Mouse (Mus musculus): ENCODE measurements at regions not wholly inside any gene's neighbourhood (a gene's known extent, or its start where the extent isn't known, plus 50 kb on each side); places are given as distances from the start of the nearest gene placed in this dataset.

DNA sequence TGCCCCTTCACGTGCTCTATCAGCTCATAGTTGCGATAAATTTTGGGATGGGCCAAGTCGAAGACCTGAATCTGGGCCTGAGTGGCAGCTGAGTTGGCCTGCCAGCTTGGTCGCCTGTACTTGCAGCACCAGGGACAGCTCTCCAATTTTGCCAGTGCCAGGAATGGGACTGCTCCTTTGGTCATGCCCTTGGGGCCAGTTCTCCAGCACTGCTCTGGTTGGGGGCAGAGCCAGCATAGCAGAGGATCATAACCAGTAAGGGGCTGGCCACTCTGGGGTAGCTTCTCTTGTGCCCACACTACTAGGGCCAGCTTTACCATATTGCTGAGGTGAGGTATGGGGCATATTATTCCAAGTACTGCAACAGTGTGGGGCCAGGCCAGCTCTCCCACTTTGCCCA lies 397.0 kb upstream of the Cadm2 start:
- DNase-seq (ENCODE audit: low read depth), result no peak

DNA sequence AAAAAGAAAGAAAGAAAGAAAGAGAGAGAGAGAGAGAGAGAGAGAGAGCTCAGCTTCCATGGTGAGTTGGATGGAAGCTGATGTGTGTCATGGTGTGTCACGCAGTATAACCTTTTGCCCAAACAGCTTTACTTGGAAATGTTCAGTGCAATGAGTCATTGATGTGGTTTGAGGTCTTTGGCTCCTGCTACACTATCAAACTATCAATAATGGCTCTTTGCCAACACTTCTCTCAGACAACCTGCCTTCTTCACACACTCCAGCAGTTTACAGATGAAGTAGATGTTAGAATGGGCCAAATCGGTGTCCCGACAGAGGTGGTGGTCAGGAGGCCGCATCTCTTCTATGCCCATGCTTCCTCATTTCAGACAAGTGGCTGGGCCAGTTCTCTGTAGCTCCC lies 369.0 kb upstream of the Cadm2 start:
- no peak for DNase-seq (ENCODE audit: low read depth)

DNA sequence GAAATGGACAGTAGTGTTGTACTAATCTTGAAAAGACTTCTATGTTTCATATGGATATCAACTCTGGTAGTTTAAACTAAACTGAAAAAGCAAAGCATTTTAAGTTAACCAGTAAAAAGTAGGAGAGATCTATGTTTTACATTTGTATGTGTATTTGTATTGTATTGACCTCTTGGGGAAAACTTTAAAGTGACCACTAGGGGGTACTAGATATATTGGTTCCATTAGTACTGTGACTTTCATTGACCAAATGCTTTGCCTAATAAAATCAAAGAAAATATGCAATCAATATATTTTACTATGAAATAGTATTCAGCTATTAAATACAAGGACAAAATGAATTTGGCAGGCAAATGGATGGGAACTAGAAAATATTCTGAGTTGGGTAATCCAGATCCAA lies 355.9 kb upstream of the Cadm2 start:
- DNase-seq (ENCODE audit: low read depth), result no peak

DNA sequence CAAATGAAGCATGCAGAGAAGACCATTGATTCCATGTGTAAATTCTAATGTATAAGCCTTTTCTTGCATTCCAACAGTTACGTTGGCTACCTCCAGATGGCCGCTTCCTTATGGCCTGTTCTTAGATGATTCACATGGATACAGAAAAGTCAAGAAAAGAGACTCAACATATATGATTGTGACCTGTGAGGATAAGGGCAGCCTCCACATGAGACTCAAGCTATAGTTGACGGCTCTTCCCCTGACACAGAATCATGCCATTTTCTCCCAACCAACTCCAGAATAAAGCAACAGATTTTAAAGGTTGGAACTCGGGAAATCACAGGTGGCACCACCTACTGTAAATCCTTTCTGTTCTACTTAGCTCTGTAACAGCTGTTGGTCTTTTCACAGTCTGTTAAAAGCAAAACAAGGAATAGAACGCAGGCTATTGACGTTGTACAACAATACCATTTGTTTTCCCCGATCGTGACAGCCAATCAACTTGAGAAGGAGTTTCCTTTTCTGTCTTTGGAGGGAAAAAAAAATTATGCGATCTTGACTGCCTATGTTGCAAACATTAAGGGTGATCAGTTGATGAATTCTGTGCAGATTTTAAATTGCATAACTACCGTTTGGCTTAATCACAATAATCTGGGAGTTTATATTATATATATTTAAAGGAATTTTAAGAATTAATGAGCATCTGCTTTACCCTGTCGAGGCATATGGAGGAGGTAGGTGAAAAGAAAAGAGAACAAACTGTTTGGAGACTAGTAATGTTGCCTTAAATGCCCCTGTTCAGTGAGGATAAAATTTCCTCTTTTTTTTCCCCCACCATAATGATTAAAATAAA lies 347.8 kb upstream of the Cadm2 start:
- no peak for DNase-seq (ENCODE audit: low read depth)

DNA sequence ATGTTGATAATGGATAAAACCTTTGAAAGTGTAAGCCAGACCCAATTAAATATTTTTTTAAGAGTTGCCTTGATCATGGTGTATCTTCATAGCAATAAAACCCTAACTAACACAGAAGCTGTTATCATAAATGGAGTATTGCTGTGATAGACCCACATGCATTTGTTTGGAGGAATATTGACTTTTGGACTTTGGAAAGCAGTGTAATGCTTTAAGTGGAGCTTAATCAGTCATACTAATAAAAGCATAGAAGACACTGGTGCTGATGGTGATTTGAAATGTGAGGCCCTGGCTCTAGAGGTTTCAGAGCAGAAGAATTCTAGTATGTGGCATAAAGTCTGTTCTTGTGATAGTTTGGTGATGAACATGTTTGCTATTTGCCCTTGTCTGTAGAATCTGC lies 328.4 kb upstream of the Cadm2 start:
- DNase-seq (ENCODE audit: low read depth), result no peak

DNA sequence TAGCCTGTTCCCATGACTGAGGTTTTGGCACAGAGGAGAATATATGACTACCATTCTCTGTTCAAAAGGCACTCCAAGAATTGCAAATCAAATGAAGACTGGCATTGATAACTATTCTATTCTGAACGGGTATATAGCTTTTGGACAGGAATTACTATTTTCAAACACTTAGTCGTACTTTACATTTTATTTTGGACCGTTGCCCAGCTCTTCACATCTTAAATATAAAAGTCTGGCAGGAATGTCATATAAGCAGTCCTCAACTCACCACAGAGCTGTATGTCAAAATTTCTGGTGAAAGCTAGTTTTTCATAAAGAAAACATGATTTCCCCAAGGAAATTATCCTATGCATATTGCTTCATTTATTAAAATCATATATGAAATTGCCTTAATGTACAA lies 323.7 kb upstream of the Cadm2 start:
- no peak for DNase-seq (ENCODE audit: low read depth)

DNA sequence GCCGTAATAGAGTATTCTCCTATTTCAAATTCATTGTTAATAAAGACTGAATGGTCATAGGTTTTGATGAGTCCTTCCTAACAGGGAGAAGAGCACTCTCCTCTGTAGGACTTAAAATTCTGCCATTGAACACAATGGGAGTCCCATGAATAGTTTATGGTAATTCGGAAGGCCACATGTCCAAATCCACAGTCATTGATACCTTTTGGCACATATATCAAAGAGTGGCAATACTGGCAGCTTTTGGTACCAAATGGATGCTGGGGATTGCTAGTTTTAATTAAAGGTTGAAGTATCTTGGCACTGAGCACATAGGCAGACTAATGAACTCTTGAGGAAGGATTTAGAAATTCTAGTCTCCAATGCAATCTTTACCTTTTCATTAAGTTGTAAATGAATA lies 298.5 kb upstream of the Cadm2 start:
- no peak for DNase-seq (ENCODE audit: low read depth)

DNA sequence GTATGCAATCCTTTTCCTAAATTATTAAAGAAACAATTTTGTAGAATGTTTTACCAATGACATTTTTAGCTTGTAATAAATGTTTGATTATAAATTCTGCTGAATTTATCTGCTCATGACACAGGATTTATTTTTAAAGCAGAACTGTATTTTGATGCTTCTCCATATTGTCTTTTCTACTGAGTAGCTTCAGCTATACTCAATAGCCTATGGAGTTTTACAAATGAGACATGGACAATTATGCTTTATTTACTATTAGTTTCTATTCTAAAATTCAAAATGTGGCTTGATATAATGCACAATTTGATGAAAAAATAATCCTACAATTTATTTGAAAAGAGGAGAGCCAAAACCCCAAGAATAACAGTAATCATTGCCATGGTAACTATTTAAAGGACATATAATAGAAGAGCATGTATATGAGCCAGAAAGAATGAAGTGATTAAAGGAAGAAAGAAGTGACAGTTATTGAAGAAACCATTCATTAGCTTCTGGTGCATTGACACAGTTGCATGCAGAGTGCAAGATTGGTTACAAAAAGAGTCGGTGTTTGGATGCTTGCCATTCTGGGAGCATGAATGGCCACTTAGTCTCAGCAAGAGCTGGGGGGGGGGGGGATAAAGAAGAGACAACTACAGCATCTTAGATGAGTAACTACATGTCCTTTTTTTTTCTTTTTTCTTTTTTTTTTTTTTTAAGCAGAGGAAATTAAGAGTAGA lies 250.8 kb upstream of the Cadm2 start:
- DNase-seq (ENCODE audit: low read depth), result no peak

DNA sequence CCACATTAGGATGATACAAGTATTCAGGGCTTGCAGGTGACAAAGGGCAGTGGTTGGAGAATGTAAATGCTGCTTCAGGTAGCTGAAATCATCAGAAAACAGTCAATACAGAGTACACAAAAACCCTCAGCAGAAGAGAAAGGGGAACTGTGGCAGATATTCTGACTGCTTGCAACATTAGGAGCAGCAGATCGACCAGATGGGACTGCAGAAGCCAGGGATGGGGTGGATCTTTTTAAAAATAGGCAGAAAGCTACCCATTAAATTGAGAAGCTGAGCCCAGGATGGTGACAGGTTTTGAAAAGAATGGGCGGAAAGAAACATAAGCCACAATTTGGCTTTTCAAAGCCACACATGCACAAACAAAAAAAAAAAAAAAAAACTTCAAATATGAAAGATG lies 229.5 kb upstream of the Cadm2 start:
- no peak for DNase-seq (ENCODE audit: low read depth)

DNA sequence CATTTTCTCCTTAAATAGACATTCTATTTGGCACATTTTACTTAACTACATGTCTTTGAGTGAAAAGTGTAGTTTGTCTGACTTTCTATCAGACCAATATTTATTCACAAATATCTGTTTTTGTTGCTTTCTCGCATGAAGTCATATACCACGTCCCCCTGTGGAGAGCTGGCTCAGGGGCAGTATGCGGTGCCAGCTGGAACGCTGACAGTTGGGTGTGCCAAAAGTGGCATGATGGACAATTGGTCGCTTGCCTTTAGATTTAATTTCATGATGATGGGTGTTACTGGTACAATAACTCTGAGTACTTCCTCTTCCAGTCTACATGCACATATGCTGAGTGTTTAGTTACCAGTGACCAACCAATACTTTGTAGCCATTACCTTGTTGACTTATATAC lies 223.8 kb upstream of the Cadm2 start:
- no peak for DNase-seq (ENCODE audit: low read depth)

DNA sequence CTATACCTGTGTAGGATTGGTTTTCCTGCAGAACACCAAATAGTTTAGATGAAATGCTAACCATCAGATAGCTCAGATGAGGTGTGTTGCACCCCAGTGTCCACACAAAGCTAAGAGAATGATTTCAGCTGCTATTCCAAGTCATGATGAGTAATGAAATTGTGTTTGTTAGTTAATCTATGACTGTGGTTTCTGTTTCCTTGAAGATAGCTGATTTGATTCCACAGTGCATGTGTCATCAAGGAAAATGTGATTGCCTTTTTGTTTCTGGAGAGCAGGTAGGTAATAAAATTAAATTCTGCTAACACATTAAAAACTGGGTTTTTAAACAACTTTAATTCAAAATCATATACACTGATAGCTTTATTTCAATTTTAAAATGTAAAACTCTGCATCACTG lies 176.5 kb upstream of the Cadm2 start:
- DNase-seq (ENCODE audit: low read depth), result no peak

DNA sequence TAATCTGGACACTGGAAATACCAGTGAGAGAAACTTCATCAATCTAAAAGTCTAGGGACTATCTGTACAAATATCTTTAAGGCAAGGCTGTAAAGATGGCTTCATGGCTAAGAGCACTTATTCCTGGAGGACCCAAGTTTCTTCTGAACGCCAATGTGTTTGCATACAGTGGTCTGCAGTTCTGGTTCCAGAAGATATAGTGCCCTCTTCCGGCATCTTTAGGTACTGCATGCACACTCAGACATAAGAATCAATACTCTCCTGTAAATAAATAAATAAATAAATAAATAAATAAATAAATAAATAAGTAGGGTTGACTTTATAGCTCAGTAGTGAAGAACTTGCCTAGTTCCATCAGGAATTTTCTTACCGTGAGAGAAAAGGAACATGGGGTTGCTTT lies 155.4 kb upstream of the Cadm2 start:
- peak; percentile 1 for DNase-seq (ENCODE audit: low read depth)

DNA sequence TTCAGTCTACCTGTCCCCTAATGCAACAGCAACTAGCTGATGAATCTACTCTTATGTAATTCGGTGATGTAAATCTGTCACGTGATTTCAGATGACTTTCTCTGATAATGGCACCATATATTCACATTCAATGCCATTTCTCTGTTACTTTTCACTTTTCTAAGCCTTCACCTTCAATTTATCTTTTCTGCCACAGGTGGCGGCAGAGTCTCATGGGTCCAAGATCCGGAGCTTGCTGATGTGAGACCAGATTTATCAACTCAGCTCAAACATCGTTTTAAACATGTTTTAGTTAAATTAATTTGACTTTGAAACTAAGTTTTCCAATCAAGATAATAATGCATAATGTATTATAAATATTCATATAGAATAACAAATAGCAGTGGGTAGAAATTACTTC lies 148.4 kb upstream of the Cadm2 start:
- no peak for DNase-seq (ENCODE audit: low read depth)

DNA sequence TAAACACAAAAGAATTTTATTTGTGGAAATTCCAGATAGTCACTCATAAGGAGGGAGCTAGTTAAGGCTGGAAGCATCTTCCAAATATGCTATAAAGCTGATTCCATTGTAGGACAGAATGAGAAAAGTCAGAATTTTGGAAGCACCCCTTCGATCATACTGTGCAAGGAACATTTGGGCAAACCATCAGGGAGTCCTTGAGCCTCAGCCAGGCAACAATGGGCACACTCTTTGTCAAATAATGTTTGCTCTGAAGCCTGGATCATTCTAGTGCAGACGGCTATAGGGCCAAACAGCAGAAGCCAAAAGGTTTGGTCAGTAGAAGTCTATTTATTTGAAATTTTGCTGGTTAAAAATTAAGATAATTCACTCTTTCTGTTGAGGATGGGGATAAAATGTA lies 114.7 kb upstream of the Cadm2 start:
- DNase-seq (ENCODE audit: low read depth), result no peak

DNA sequence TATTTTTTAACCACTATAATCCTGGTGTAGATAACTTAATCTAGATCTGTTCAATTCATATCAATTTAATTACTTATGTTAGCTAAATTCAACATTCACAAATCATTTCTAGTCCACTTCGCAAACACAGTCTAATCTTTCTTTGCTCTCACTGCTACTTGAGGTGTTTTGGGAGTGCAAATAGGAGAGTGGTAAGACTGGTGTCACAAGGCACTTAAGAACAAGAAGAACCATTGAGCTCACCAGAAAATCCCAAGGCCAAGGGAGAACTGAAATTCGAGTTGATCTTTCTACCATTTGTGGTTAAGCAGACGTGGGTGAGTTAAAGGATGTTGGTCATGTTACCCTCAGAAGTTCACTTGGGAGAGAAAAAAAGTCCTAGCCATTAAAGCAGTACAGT lies 77.9 kb upstream of the Cadm2 start:
- no peak for DNase-seq (ENCODE audit: low read depth)
